Mouse (Mus musculus) lung, adult 10 weeks (tissue): Measurements from ENCODE around the gene Gm14744. TPM values are rescaled to one million over a fixed set of nuclear protein-coding genes. Genes with fewer than 3 reads are reported as not detected.

Source experiments
- polyA plus RNA-seq: library from polyadenylated mRNA; stranded (reverse); fragments of 350-450 nt; fragmentation: Illumina TruSeq; extraction: RNeasy Lipid Tissue Mini Kit (QIAGEN cat#74804); gene quantifications from one replicate; pipeline ENCODE4 v1.2.3, GENCODE M21; 2014; ENCODE audit warnings: low read depth, low replicate concordance; ENCODE audit not compliant: insufficient read depth

Gm14744 gene
- polyA plus RNA-seq = not detected

GRCm38 (mm10) chrX:77864458-77864857, at the start of gene Gm14744:
Gene Gm14744 (plus strand): TSS chrX:77864758.

GRCm38 (mm10) chrX:77853523-77853922, 11.0 kb upstream of the Gm14744 start, which contains the start of gene Pbsn:
Gene Pbsn (minus strand): TSS chrX:77853623.

Other genes starting within 250 kb of the Gm14744 start
- gene Prkx, start 68.5 kb upstream of the Gm14744 start, polyA plus RNA-seq = 10.8 TPM
- gene Pbsn, start 11.1 kb upstream of the Gm14744 start, polyA plus RNA-seq = not detected
- not detected for gene 5430402E10Rik, start 60.3 kb downstream of the Gm14744 start, polyA plus RNA-seq
- gene Obp1a, start 226.6 kb downstream of the Gm14744 start, polyA plus RNA-seq = not detected